Mouse (Mus musculus) embryonic facial prominence, embryonic 11.5 days (tissue): Measurements from ENCODE around the gene Taf3. TPM values are rescaled to one million over a fixed set of nuclear protein-coding genes. Genes with fewer than 3 reads are reported as not detected.

ENCODE experiments used
- ATAC-seq: fragments of 200-750 bp; cut with Nextera tagmentation; replicated peaks from 2 replicates; pipeline ENCODE4 v1.8.0; 2017; ENCODE audit warnings: low read depth; ENCODE audit not compliant: insufficient number of reproducible peaks, low FRiP score, low TSS enrichment
- DNase-seq: peaks from one replicate; pipeline ENCODE4 v3.0.0-alpha.2; 2015; ENCODE audit warnings: low spot score
- H3K27ac ChIP-seq: fragments of 300-500 bp; sonication (generic); replicated peaks from 2 replicates; pipeline ENCODE4 v1.5.1; 2014; ENCODE audit warnings: mild to moderate bottlenecking, low read depth, low read length, control low read depth
- H3K27me3 ChIP-seq: fragments of 300-500 bp; sonication (generic); 2 replicates; pipeline ENCODE4 v1.6.1; 2014; ENCODE audit warnings: mild to moderate bottlenecking, low read length, moderate library complexity, mixed read lengths; ENCODE audit not compliant: control insufficient read depth, insufficient read depth
- H3K36me3 ChIP-seq: fragments of 300-500 bp; sonication (generic); replicated peaks from 2 replicates; pipeline ENCODE4 v1.6.1; 2014; ENCODE audit warnings: low read depth, mild to moderate bottlenecking, low read length, moderate library complexity, mixed read lengths; ENCODE audit not compliant: control insufficient read depth, insufficient read depth
- H3K4me1 ChIP-seq: fragments of 300-500 bp; sonication (generic); 2 replicates; pipeline ENCODE4 v1.6.1; 2014; ENCODE audit warnings: low read length, mixed read lengths; ENCODE audit not compliant: control insufficient read depth, insufficient read depth
- H3K4me2 ChIP-seq: fragments of 300-500 bp; sonication (generic); 2 replicates; pipeline ENCODE4 v1.6.1; 2014; ENCODE audit warnings: low read depth, mild to moderate bottlenecking, control low read depth, low read length, moderate library complexity
- H3K4me3 ChIP-seq: fragments of 300-500 bp; sonication (generic); 2 replicates; pipeline ENCODE4 v1.5.1; 2014; ENCODE audit warnings: low read depth, low read length, control low read depth
- H3K9ac ChIP-seq: fragments of 300-500 bp; sonication (generic); replicated peaks from 2 replicates; pipeline ENCODE4 v1.6.1; 2014; ENCODE audit warnings: mild to moderate bottlenecking, control low read depth, low read length
- H3K9me3 ChIP-seq: fragments of 300-500 bp; sonication (generic); replicated peaks from 2 replicates; pipeline ENCODE4 v1.6.1; 2016; ENCODE audit warnings: mild to moderate bottlenecking, low read length, inconsistent platforms, mixed read lengths; ENCODE audit not compliant: control insufficient read depth
- WGBS: fragments of 180-500 bp; shearing (Covaris S2); extraction: QIAGEN DNeasy Blood & Tissue Kit; methylation state at CpG from one replicate; pipeline ENCODE4 v1.1.7; 2014; 5-methylcytosine and 5-hydroxymethylcytosine counted together
- polyA plus RNA-seq: library from polyadenylated mRNA; unstranded; fragments of >200 nt; fragmentation: Nextera tagmentation; extraction: Ambion mirVana; gene quantifications from 2 replicates; pipeline ENCODE4 v1.2.1, GENCODE M21; 2014

Gene Taf3
- polyA plus RNA-seq, result 14.9 and 16.4 TPM in 2 replicates

DNA sequence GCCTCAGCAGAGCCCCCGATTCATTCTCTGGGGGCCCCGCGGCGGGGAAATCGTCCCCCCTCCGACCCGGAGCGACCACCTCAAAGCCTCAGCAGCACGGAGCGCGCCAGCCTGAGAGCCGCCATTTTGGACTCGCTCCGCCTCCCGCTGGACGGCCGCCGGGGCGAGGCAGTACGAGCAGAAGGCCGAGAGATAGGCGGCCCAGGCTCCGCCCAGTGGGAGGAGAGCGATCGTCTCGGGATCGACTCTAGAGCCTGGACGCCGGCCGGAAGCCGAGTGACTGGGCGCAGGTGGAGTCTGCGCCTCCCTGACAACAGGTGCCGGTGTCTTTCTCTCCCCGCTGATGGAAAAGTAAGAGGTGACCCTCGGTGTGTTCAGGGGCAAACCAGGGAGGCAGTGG, at the start of gene Taf3:
Gene Taf3 (minus strand): TSS at position 136 of the 400 bp plus-strand sequence.
- ATAC-seq (peak; percentile 92), DNase-seq (peak; percentile 95)
- no peaks in the 10 kb centered on the region for H3K36me3 ChIP-seq
- 0 out of 2 replicates have a peak within 1 kb of the TSS, but pooled peaks have one; percentile 41 for H3K27ac ChIP-seq
- WGBS, result 0% methylated on average over 36 of the region's 36 CpGs
- no peaks in the 10 kb centered on the region for H3K4me1 ChIP-seq
- H3K4me2 ChIP-seq, result peak within 1 kb of the TSS; percentile 78
- no peaks in the 10 kb centered on the region for H3K27me3 ChIP-seq
- H3K9me3 ChIP-seq, result no peaks in the 10 kb centered on the region
- H3K4me3 ChIP-seq, result peak within 1 kb of the TSS; percentile 96
- peak within 1 kb of the TSS; percentile 85 for H3K9ac ChIP-seq

DNA sequence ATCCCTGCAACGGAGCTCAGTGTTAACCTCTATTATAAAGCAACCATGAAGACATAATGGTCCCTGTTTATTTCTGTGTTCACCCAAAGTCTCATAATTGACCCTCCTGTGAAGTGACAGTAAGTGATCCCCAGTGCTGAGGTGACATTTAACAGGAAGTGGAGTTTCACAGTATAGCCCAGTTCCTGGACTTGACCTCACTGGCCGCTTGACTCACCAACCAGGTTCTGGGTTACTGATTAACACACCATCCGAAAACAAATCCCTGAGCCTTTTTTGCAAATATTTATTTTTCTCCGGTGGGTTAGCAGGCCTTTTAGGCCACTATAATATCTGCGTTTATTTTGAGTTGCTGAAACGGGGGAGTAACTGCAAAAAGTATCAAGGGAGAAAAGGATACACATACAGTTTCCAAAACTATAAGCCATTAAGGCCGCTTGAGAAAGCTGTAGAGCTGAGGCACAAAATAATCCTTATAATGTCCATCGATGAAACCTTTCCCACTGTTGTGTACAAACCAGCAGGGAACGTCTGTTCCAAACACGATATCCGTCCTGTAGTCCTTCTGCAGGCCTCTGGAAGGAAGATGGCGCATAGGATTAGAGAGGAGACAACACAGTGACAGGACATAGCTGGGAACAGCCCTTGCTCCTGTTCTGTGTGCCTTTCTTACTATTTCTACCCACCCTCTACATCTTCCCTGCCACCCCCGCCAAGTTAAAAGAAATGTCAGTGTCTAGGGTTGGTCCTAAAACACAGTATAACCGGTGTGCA, 46.1 kb upstream of the Taf3 start:
- ATAC-seq, result no peak
- no peak overlapping the region for H3K4me2 ChIP-seq

DNA sequence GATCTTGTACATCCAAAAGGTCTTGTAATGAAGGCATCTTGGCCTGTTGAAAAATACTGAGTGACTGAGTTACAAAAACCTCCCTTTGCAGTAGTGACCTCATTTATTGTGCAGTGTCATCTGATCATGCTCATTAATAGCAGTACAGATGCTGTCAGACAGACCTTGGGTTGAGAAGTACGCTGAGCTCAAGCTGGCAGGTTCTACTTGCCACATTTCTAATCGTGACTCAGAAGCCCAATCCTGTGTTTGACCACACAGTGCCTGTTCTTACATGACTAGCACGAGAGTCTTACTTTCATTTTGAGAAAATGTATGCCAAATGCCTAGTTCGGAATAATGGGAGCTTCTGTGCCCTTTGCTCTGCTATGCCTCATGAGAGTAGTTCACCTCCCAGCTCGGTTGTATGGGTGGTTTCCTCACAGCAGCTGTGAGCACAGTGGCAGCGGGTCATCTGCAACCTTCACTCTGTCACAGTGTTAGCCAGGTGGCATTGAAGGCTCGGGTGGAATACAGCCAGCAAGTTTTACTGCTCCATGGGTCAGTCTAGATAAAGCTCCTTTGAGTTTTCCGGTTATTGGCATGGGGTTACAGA, 39.0 kb upstream of the Taf3 start:
- 86% methylated on average over 8 of the region's 8 CpGs for whole genome bisulfite sequencing
- no peaks in the 10 kb centered on the region for H3K27me3 ChIP-seq
- no peaks in the 10 kb centered on the region for H3K9me3 ChIP-seq
- H3K4me1 ChIP-seq, result no peaks in the 10 kb centered on the region
- no peak overlapping the region for H3K4me3 ChIP-seq
- no peak for ATAC-seq
- no peak for DNase-seq
- no peak overlapping the region for H3K27ac ChIP-seq
- H3K4me2 ChIP-seq, result no peak overlapping the region
- H3K9ac ChIP-seq, result no peak overlapping the region
- H3K36me3 ChIP-seq, result peaks cover 4% of the 10 kb centered on the region; the same call in 1 of the 2 replicates

More for the DNA sequence above, 46.1 kb upstream of the Taf3 start:
- no peak overlapping the region for H3K4me3 ChIP-seq
- no peak for DNase-seq
- H3K36me3 ChIP-seq, result peaks cover 4% of the 10 kb centered on the region; the same call in 1 of the 2 replicates
- no peak overlapping the region for H3K9ac ChIP-seq
- WGBS, result 88% methylated on average over 14 of the region's 14 CpGs
- H3K9me3 ChIP-seq, result no peaks in the 10 kb centered on the region
- H3K4me1 ChIP-seq, result no peaks in the 10 kb centered on the region
- H3K27ac ChIP-seq, result no peak overlapping the region
- H3K27me3 ChIP-seq, result no peaks in the 10 kb centered on the region

DNA sequence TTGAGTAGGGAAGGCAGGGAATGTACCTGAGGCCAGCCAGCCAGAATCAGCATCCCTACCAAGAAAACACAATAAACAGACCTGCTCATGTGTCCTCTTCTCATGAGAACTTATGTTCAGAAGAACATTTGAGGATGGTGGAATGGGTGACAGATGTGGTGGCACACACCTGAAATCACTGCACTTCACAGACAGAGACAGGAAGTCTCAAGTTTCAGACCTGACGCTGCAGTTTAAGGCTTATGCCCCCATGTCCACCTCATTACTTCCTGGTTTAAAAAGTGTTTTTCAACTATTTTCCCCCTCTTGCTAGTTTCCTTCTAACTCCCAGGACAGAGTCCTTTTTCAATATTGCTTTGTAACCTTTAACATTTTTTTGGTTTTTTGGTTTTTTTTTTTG, 34.3 kb upstream of the Taf3 start:
- WGBS, result 41% methylated on average over 1 of the region's 1 CpGs
- Histone ChIP-seq H3K4me1 (no peaks in the 10 kb centered on the region; the same call in none of the 2 replicates), H3K4me3 (no peak overlapping the region), H3K9ac (no peak overlapping the region), H3K27ac (no peak overlapping the region), H3K27me3 (no peaks in the 10 kb centered on the region), H3K9me3 (no peaks in the 10 kb centered on the region), H3K36me3 (no peaks in the 10 kb centered on the region), H3K4me2 (no peak overlapping the region)
- DNase-seq, result no peak
- no peak for ATAC-seq

DNA sequence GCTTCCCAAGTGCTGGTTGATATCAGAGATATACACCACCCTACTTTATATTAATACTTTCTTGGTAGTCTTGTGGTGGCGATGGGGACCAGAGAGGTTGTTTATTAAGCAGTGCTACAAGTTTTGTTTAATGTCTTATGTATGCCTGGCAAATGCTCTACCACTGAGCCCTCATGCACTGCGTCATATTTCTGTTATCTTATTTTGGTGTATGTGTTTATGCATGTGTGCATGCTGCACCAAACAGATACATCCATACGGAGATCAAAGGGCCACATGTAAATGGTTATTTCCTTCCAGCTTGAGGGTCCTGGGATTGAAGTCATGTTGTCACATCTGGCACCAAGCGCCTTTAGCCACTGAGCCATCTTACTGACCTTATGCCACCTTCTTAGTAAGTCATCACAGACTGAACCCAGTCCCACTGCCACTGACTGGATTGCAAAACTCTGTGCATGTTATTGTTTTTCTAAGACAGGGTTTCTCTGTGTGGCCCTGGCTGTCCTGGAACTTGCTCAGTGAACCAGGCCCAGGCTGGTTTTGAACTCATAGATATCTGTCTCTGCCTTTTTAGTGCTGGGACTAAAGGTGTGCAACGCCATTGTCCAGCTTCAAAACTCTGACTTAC, 33.2 kb upstream of the Taf3 start:
- Histone ChIP-seq H3K4me2 (peak overlapping the region; percentile 62), H3K4me3 (peak overlapping the region; percentile 84), H3K36me3 (no peaks in the 10 kb centered on the region), H3K9ac (no peak overlapping the region), H3K27ac (no peak overlapping the region), H3K9me3 (no peaks in the 10 kb centered on the region), H3K4me1 (no peaks in the 10 kb centered on the region; the same call in none of the 2 replicates), H3K27me3 (no peaks in the 10 kb centered on the region)
- ATAC-seq (no peak), DNase-seq (no peak)
- 75% methylated on average over 5 of the region's 5 CpGs for WGBS

DNA sequence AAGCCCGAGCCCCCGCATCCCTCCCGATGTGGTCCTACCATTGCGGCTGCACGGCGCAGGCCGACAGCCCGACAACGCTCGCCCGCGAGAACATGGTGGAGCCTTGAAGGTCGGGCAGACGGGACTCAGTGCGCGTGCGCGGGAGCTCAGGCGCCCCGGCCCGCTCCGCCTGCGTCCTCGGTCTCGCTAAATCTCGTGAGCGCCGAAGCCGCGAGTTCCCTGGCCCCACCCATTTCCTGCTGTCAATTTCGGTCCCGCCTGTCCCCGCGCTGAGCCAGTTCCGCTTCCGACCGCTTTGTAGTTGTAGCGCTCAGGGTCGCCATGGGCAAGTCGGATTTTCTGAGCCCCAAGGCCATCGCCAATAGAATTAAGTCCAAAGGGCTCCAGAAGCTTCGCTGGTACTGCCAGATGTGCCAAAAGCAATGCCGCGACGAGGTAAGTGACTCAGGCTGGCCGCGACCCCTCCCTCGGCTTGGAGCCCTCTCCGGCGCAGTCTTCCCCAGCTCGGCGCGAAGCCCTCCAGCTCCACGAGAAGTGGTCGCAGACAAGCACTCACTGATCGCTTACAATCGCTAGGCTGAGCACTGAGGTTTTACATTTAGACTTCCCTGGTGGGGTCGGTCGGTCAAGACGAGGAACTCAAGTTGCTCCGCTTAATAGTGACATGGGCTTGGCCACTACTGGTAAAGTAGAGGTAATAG, 32.1 kb upstream of the Taf3 start, which contains the start of the genes Atp5c1 and Kin:
Gene Atp5c1 (minus strand): TSS at position 201 of the 701 bp plus-strand sequence.
Gene Kin (plus strand): TSS at position 284 of the 701 bp plus-strand sequence.
- peak; percentile 98 for DNase-seq
- peak within 1 kb of the TSS; percentile 97 for H3K9ac ChIP-seq
- H3K4me2 ChIP-seq, result peak within 1 kb of the TSS; percentile 62
- ATAC-seq, result peak; percentile 96
- H3K27ac ChIP-seq, result peak within 1 kb of the TSS; percentile 78
- no peaks in the 10 kb centered on the region for H3K27me3 ChIP-seq
- under 1% methylated on average over 59 of the region's 61 CpGs for WGBS
- H3K36me3 ChIP-seq, result no peaks in the 10 kb centered on the region
- no peaks in the 10 kb centered on the region for H3K9me3 ChIP-seq
- no peaks in the 10 kb centered on the region; the same call in none of the 2 replicates for H3K4me1 ChIP-seq
- H3K4me3 ChIP-seq, result peak within 1 kb of the TSS; percentile 84

DNA sequence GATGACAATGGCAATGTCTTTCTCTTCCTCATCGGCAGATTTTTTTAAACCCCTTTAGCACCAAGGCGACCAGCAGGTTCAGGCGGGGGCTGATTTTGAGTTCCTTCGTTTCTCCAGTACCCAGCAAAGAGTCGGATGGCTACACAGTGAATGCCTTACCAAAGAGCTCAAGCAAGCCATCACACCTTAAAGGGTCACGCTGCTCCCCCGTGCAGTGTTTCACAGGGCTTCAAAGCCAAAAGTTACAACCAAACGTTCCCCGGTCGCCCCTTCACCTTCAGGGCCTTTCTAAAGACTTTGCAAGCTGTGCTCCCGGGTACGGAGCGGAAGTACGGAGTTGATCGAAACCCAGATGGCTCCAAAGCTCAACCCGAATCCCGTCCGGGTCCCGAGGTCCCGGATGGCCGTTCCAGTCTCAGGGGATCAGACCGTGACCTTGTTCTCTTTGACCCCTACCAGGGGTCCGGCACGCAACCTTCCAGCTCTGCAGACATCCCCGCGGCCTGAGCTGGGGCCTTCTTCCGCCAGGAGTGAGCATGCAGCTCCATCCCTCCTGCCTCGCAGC, 31.4 kb upstream of the Taf3 start:
- H3K4me2 ChIP-seq, result peak overlapping the region; percentile 43
- H3K9me3 ChIP-seq, result no peaks in the 10 kb centered on the region
- peak overlapping the region; percentile 78 for H3K27ac ChIP-seq
- ATAC-seq, result no peak; the same call in none of the 2 replicates
- peak; percentile 45 for DNase-seq
- H3K4me1 ChIP-seq, result no peaks in the 10 kb centered on the region; the same call in none of the 2 replicates
- H3K36me3 ChIP-seq, result no peaks in the 10 kb centered on the region
- H3K9ac ChIP-seq, result peak overlapping the region; percentile 97
- H3K4me3 ChIP-seq, result peak overlapping the region; percentile 84
- no peaks in the 10 kb centered on the region for H3K27me3 ChIP-seq
- 0% methylated on average over 28 of the region's 28 CpGs for WGBS
